Mouse (Mus musculus) brain, embryonic 14.5 days (tissue): ENCODE measurements at regions not wholly inside any gene's neighbourhood (a gene's known extent, or its start where the extent isn't known, plus 50 kb on each side); places are given as distances from the start of the nearest gene placed in this dataset.

ENCODE experiments used
- CTCF ChIP-seq: fragments of 200-500 bp; IDR thresholded peaks from 2 replicates; pipeline ENCODE4 v1.5.1; 2012; ENCODE audit warnings: inconsistent platforms, mild to moderate bottlenecking, moderate library complexity, borderline replicate concordance; ENCODE audit not compliant: insufficient read depth, insufficient read length; ENCODE audit errors: extremely low read depth
- POLR2A ChIP-seq: fragments of 200-500 bp; IDR thresholded peaks from 2 replicates; pipeline ENCODE4 v1.6.1; 2012; ENCODE audit warnings: mild to moderate bottlenecking, inconsistent platforms, borderline replicate concordance; ENCODE audit not compliant: poor library complexity, insufficient read depth, insufficient read length, severe bottlenecking; ENCODE audit errors: extremely low read depth

DNA sequence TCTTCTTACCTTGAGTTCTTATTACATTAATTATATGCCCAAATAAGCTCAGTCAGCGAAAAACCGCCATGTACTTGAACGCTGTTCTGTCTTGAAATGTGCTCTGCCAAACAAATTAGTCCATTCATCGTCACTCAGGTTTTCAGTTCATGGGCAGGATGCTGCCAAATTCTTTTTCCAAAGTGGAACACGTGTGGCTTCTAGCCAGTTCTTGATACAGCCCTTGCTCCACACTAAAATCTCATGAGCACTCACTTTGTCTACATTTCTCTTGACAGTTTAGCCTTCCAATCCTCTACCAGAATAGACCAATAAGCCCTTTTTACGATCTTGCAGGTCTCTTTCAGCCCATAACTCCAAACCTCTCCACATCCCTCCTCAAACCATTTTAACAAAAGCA lies 62.7 kb downstream of the Prr30 start:
- TF ChIP-seq CTCF = no peak
- no peak for TF ChIP-seq POLR2A
